Mouse (Mus musculus): ENCODE data around the gene Gars. TPM values are rescaled to one million over a fixed set of nuclear protein-coding genes. Genes with fewer than 3 reads are reported as not detected.

The Gars gene
- polyA plus RNA-seq, 1 experiment from 2014 or later = 142 TPM

DNA sequence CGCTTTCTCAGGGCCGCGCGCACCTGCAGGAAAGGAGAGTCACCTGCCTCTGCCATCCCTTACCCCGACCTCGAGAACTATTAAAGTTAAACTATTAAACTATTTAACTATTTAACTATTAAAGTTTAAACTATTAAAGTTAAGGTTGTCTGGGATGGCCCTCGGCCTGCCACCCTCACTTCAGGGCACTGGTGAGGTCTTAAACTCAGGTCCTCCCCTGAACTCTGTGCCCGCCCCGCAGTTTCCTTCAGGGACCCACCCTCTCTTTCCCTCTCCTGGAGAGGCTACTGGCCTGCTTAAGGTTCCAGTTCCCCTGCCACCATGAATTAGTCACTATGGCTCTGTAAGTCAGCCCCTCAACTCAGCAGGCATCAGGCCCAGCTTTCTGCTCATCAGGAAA is 53.6 kb downstream of the Gars start:
- Histone ChIP-seq H3K27me3 (replicated peaks; ENCODE audit: control insufficient read depth, insufficient read depth, low read length) (no peaks in the 10 kb centered on the region), H3K9me3 (ENCODE audit: control insufficient read depth, low read length) (no peaks in the 10 kb centered on the region), H3K4me1 (ENCODE audit: control insufficient read depth, insufficient read depth, low read length) (no peaks in the 10 kb centered on the region), H3K9ac (ENCODE audit: low read depth, low read length) (no peak overlapping the region), H3K4me2 (ENCODE audit: low read depth, low read length) (no peak overlapping the region), H3K4me3 (ENCODE audit: low read depth, low read length) (no peak overlapping the region), H3K27ac (replicated peaks; ENCODE audit: low read depth, low read length) (no peak overlapping the region), H3K36me3 (ENCODE audit: control insufficient read depth, insufficient read depth, low read length) (no peaks in the 10 kb centered on the region)
- ATAC-seq (ENCODE audit: low read depth) = no peak
- DNase-seq (ENCODE audit: low spot score) = no peak
- WGBS = 94% methylated on average over 9 of the region's 9 CpGs

DNA sequence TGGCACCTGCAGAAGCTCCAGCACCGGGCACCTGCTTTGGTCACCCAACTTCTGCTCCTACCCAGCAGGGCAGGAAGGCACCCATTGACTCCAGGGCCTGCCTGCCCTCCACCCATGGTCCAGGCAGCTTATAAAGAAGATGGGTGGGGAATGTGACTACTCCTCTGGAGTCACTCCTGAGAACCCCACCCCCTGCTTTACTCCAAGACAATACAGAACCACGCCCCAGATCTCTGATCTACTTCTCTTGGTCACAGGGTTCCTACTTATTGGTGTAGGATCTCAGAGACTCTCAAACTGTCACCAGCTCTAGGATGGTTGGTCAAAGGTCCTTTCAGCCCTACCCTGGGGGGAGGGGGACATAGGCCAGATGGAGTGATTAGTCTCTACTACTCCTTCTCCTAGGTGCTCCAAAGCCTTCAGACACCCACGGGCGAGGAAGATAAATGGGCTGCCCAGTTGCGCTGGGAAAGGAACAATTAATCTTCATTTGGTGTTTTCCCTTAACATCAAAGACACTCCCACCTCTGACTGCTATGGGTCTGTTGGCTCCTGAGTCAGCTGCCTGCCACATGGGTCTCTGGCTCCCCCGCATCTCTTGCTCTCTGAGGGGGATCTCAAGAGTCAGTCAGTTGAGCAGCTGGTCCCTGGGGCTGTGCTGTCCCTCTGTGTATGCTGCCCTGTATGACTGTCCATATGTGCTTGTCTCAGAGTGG is 55.8 kb downstream of the Gars start:
- no peak for DNase-seq (ENCODE audit: low spot score)

DNA sequence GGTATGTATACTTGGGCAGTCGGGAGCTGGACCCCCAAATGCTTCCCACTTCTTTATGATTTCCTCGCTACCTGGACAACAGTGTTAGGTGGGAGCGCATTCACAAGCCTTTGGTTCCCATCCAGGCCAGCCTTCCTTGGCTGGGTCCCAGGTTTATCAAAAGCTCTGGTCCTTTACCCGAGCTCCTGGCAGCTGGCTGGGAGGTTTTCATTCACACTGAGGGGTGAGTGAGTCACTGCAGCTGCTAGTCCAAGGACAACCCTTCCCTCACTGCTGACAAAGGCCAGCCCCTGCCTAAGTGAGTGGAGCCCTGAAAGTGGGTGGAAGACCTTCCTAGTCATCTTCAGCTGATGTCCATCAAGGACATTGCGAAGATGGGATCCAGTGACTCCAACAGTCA is 60.2 kb downstream of the Gars start:
- ATAC-seq (ENCODE audit: low read depth) (no peak), DNase-seq (ENCODE audit: low spot score) (peak; percentile 38)
- Histone ChIP-seq H3K4me2 (ENCODE audit: low read depth, low read length) (no peak overlapping the region), H3K27me3 (replicated peaks; ENCODE audit: control insufficient read depth, insufficient read depth, low read length) (no peaks in the 10 kb centered on the region), H3K4me1 (ENCODE audit: control insufficient read depth, insufficient read depth, low read length) (no peaks in the 10 kb centered on the region), H3K9me3 (ENCODE audit: control insufficient read depth, low read length) (no peaks in the 10 kb centered on the region), H3K27ac (replicated peaks; ENCODE audit: low read depth, low read length) (no peak overlapping the region), H3K4me3 (ENCODE audit: low read depth, low read length) (no peak overlapping the region), H3K9ac (ENCODE audit: low read depth, low read length) (no peak overlapping the region), H3K36me3 (ENCODE audit: control insufficient read depth, insufficient read depth, low read length) (no peaks in the 10 kb centered on the region)
- 77% methylated on average over 5 of the region's 5 CpGs for WGBS

More for the DNA sequence above, 55.8 kb downstream of the Gars start:
- Histone ChIP-seq H3K4me2 (ENCODE audit: low read depth, low read length) (no peak overlapping the region), H3K9me3 (ENCODE audit: control insufficient read depth, low read length) (no peaks in the 10 kb centered on the region), H3K36me3 (ENCODE audit: control insufficient read depth, insufficient read depth, low read length) (no peaks in the 10 kb centered on the region), H3K27me3 (replicated peaks; ENCODE audit: control insufficient read depth, insufficient read depth, low read length) (no peaks in the 10 kb centered on the region), H3K4me1 (ENCODE audit: control insufficient read depth, insufficient read depth, low read length) (no peaks in the 10 kb centered on the region), H3K9ac (ENCODE audit: low read depth, low read length) (no peak overlapping the region), H3K4me3 (ENCODE audit: low read depth, low read length) (no peak overlapping the region), H3K27ac (replicated peaks; ENCODE audit: low read depth, low read length) (no peak overlapping the region)
- no peak for ATAC-seq (ENCODE audit: low read depth)
- WGBS = 68% methylated on average over 6 of the region's 6 CpGs

DNA sequence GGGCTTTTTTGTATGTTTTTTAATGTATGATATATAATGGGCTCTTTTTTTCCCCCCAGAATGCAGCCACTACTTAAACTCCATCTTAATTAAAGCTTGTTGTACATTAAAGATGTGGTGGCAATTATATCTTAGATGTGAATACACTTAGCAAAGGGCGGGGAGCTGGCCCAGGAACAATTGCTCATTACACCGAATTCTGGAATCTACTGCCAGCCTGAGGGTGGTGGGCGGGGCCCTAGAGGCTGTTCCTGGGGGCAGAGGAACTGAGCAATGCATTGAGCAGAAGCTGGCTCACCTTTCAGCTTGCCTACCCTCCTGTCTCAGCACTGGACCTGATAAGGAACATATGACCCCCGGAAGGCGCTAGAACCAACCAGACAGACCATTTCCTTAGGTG is 60.8 kb downstream of the Gars start:
- 74% methylated on average over 5 of the region's 5 CpGs for WGBS
- H3K9me3 ChIP-seq (ENCODE audit: control insufficient read depth, low read length) = no peaks in the 10 kb centered on the region

DNA sequence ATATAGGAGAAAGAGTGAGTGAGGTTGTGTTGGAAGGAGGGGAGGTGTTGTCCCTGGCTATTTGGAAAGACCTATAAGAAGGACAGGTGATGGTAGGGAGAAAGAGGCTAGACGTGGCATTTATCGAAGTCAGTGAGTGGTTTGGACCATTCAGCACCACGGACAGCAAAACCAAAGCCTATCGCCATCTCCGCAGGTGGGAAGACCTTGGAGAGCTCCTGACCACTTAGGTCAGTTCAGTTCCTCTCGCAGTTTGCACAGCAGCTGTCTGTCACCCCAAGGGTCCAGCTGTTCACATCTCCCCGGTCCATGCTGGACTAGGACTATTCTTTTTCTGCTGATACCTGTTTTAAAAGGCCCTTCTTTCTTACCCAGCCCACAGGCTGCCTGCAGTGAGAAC is 70.6 kb downstream of the Gars start:
- no peak for ATAC-seq (ENCODE audit: low read depth)

More for the DNA sequence above, 60.8 kb downstream of the Gars start:
- Histone ChIP-seq H3K4me3 (ENCODE audit: low read depth, low read length) (no peak overlapping the region), H3K4me1 (ENCODE audit: control insufficient read depth, insufficient read depth, low read length) (no peaks in the 10 kb centered on the region), H3K4me2 (ENCODE audit: low read depth, low read length) (no peak overlapping the region), H3K9ac (ENCODE audit: low read depth, low read length) (no peak overlapping the region), H3K27me3 (replicated peaks; ENCODE audit: control insufficient read depth, insufficient read depth, low read length) (no peaks in the 10 kb centered on the region), H3K36me3 (ENCODE audit: control insufficient read depth, insufficient read depth, low read length) (no peaks in the 10 kb centered on the region), H3K27ac (replicated peaks; ENCODE audit: low read depth, low read length) (no peak overlapping the region)
- ATAC-seq (ENCODE audit: low read depth) (no peak), DNase-seq (ENCODE audit: low spot score) (no peak)

DNA sequence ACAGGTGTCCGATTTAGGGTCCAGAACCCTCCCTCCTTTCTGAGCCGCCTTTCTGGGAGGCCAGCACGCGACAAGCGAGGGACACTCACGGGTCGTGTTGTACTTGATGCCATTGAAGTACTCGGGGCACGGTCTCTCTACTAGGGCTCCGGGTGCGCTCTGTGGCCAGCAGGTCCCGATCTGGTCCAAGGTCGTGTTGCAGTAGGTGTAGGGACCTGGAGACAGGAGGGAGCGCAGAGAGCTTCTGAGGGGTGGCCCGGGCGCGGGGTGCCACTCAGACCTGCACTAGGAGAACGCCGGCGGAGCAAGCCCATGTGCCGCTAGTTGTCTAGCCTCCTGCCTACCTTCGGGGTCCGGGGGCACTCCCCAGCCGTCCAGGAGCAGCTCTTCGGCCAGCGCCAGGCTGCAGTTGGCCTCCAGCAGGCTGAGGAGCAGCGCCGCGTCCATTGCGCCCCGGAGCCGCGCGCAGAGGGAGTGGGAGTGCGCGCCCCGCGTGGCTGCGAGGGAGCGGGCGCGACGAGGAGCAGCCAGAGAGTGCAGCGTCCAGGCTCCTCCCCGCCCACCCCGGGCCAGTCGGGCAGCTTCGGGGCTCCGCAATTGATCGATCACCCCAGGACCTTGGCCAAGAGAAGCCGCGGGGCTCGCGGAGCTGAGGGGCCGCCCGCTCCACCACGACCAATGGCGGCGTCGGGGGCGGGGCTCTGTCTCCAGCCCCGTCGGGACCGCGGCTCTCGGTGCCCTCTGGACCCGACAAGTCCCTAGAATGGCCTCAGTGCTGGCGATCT is 79.7 kb downstream of the Gars start:
- Histone ChIP-seq H3K36me3 (ENCODE audit: control insufficient read depth, insufficient read depth, low read length) (no peaks in the 10 kb centered on the region), H3K4me3 (ENCODE audit: low read depth, low read length) (peak overlapping the region; percentile 48), H3K9ac (ENCODE audit: low read depth, low read length) (peak overlapping the region; percentile 37), H3K4me1 (ENCODE audit: control insufficient read depth, insufficient read depth, low read length) (peaks cover 7% of the 10 kb centered on the region; the same call in 1 of the 2 replicates), H3K4me2 (ENCODE audit: low read depth, low read length) (peak overlapping the region; percentile 84), H3K27ac (replicated peaks; ENCODE audit: low read depth, low read length) (no peak overlapping the region), H3K27me3 (replicated peaks; ENCODE audit: control insufficient read depth, insufficient read depth, low read length) (peaks cover 74% of the 10 kb centered on the region), H3K9me3 (ENCODE audit: control insufficient read depth, low read length) (no peaks in the 10 kb centered on the region)
- DNase-seq (ENCODE audit: low spot score) (peak; percentile 6), ATAC-seq (ENCODE audit: low read depth) (peak; percentile 53; the same call in 1 of the 2 replicates)
- WGBS = under 1% methylated on average over 35 of the region's 68 CpGs

More for the DNA sequence above, 70.6 kb downstream of the Gars start:
- Histone ChIP-seq H3K27me3 (replicated peaks; ENCODE audit: control insufficient read depth, insufficient read depth, low read length) (peaks cover 2% of the 10 kb centered on the region), H3K4me1 (ENCODE audit: control insufficient read depth, insufficient read depth, low read length) (no peaks in the 10 kb centered on the region), H3K4me3 (ENCODE audit: low read depth, low read length) (no peak overlapping the region), H3K36me3 (ENCODE audit: control insufficient read depth, insufficient read depth, low read length) (no peaks in the 10 kb centered on the region), H3K27ac (replicated peaks; ENCODE audit: low read depth, low read length) (no peak overlapping the region), H3K9me3 (ENCODE audit: control insufficient read depth, low read length) (no peaks in the 10 kb centered on the region), H3K9ac (ENCODE audit: low read depth, low read length) (no peak overlapping the region), H3K4me2 (ENCODE audit: low read depth, low read length) (no peak overlapping the region)
- peak; percentile 89 for DNase-seq (ENCODE audit: low spot score)
- WGBS = 11% methylated on average over 7 of the region's 7 CpGs

DNA sequence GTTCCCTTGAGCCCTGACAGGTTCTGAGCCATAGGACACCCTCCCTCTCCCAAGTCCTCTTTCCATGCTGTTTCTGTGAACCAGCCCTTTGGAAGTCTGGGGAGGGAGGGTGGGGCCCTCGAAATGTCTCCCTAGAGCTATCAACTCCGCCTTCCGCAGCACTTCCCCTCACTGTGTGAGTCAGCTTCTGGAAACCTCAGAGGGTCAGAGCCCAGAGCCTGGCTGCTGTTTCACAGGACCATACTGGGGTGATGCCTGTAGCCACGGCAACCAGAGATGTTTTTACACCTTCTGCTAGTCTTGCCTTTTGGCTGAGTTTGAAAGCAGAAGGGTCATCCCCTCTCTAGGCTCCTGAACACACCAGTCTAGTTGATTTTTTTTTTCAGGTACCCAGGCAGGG is 85.2 kb downstream of the Gars start:
- H3K4me2 ChIP-seq (ENCODE audit: low read depth, low read length) = no peak overlapping the region
- no peak for DNase-seq (ENCODE audit: low spot score)
- peaks cover 25% of the 10 kb centered on the region for H3K27me3 ChIP-seq (replicated peaks; ENCODE audit: control insufficient read depth, insufficient read depth, low read length)
- ATAC-seq (ENCODE audit: low read depth) = no peak
- 44% methylated on average over 4 of the region's 4 CpGs for WGBS
- H3K4me1 ChIP-seq (ENCODE audit: control insufficient read depth, insufficient read depth, low read length) = 0 out of 2 replicates have a peak, but pooled peaks cover 1% of the 10 kb centered on the region
- no peak overlapping the region for H3K4me3 ChIP-seq (ENCODE audit: low read depth, low read length)
- no peak overlapping the region for H3K9ac ChIP-seq (ENCODE audit: low read depth, low read length)
- no peaks in the 10 kb centered on the region for H3K9me3 ChIP-seq (ENCODE audit: control insufficient read depth, low read length)
- no peaks in the 10 kb centered on the region for H3K36me3 ChIP-seq (ENCODE audit: control insufficient read depth, insufficient read depth, low read length)
- no peak overlapping the region for H3K27ac ChIP-seq (replicated peaks; ENCODE audit: low read depth, low read length)

DNA sequence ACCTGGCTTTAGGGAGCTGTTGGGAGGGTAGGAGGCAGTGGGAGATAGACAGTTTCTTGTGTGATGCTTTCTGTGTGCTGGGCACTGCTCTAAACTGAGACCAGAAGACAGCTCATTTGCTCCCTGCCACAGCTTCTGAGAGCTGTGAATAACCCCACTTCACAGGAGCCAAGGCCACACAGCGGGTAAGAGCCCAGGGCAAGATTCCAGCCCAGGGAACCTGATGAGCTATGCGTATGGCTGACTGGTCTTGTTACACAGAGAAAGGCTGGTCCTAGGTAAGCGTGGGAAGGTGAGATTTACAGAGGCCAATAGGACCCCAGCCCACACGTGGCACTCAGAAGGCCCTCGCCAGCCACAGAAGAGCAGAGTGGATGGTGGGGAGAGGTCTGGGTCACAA is 88.8 kb downstream of the Gars start:
- no peak overlapping the region for H3K4me2 ChIP-seq (ENCODE audit: low read depth, low read length)
- no peak for DNase-seq (ENCODE audit: low spot score)
- H3K9ac ChIP-seq (ENCODE audit: low read depth, low read length) = no peak overlapping the region
- H3K4me3 ChIP-seq (ENCODE audit: low read depth, low read length) = no peak overlapping the region
- WGBS = 75% methylated on average over 5 of the region's 5 CpGs
- ATAC-seq (ENCODE audit: low read depth) = no peak
- H3K4me1 ChIP-seq (ENCODE audit: control insufficient read depth, insufficient read depth, low read length) = 0 out of 2 replicates have a peak, but pooled peaks cover 3% of the 10 kb centered on the region
- no peaks in the 10 kb centered on the region for H3K27me3 ChIP-seq (replicated peaks; ENCODE audit: control insufficient read depth, insufficient read depth, low read length)
- H3K27ac ChIP-seq (replicated peaks; ENCODE audit: low read depth, low read length) = no peak overlapping the region
- no peaks in the 10 kb centered on the region for H3K9me3 ChIP-seq (ENCODE audit: control insufficient read depth, low read length)
- no peaks in the 10 kb centered on the region for H3K36me3 ChIP-seq (ENCODE audit: control insufficient read depth, insufficient read depth, low read length)
